Mouse (Mus musculus): Measurements from ENCODE around the gene Tcf25.
A peak's percentile ranks its signal among the peaks of the same experiment; 100 is the strongest.

GRCm38 (mm10) chr8:123331810-123332209 is 41.7 kb upstream of the Tcf25 start:
- TF ChIP-seq EP300 (IDR thresholded peaks at IDR 0.05; ENCODE audit: low read depth) (peak; percentile 70), CTCF (IDR thresholded peaks at IDR 0.05; ENCODE audit: low read depth) (no peak)
